Mouse (Mus musculus): ENCODE results near the gene Klhdc1. TPM values are rescaled to one million over a fixed set of nuclear protein-coding genes. Genes with fewer than 3 reads are reported as not detected.

The Klhdc1 gene
- polyA plus RNA-seq, 1 experiment from 2014 or later = 9.9 TPM

- no peak overlapping the region for H3K9ac ChIP-seq (replicated peaks; ENCODE audit: low read length)
- no peak overlapping the region for H3K4me3 ChIP-seq (ENCODE audit: low read length)
- no peaks in the 10 kb centered on the region for H3K9me3 ChIP-seq (ENCODE audit: low read length)
- peaks cover 20% of the 10 kb centered on the region for H3K4me1 ChIP-seq (ENCODE audit: insufficient read depth, low read length)
- no peak for ATAC-seq (ENCODE audit: low FRiP score, low TSS enrichment)
- H3K4me2 ChIP-seq (replicated peaks; ENCODE audit: low read depth, low read length) = no peak overlapping the region
- H3K36me3 ChIP-seq (ENCODE audit: insufficient read depth, low read length) = no peaks in the 10 kb centered on the region
- H3K27me3 ChIP-seq (ENCODE audit: insufficient read depth, low read length) = no peaks in the 10 kb centered on the region
- WGBS = 58% methylated on average over 2 of the region's 2 CpGs
- H3K27ac ChIP-seq (ENCODE audit: low read length) = no peak overlapping the region
Observed at GRCm38 (mm10) chr12:69293815-69294214, 52.8 kb downstream of the Klhdc1 start.

- 70% methylated on average over 2 of the region's 2 CpGs for WGBS
- peaks cover 28% of the 10 kb centered on the region for H3K4me1 ChIP-seq (ENCODE audit: insufficient read depth, low read length)
- H3K36me3 ChIP-seq (ENCODE audit: insufficient read depth, low read length) = no peaks in the 10 kb centered on the region
- H3K4me2 ChIP-seq (replicated peaks; ENCODE audit: low read depth, low read length) = no peak overlapping the region
- ATAC-seq (ENCODE audit: low FRiP score, low TSS enrichment) = no peak
- H3K4me3 ChIP-seq (ENCODE audit: low read length) = no peak overlapping the region
- H3K27me3 ChIP-seq (ENCODE audit: insufficient read depth, low read length) = no peaks in the 10 kb centered on the region
- H3K9ac ChIP-seq (replicated peaks; ENCODE audit: low read length) = no peak overlapping the region
- no peak overlapping the region for H3K27ac ChIP-seq (ENCODE audit: low read length)
- no peaks in the 10 kb centered on the region for H3K9me3 ChIP-seq (ENCODE audit: low read length)
Observed at GRCm38 (mm10) chr12:69294936-69295335, 54.0 kb downstream of the Klhdc1 start.

GRCm38 (mm10) chr12:69295651-69296050 lies 54.7 kb downstream of the Klhdc1 start:
- Histone ChIP-seq H3K9ac (replicated peaks; ENCODE audit: low read length) (peak overlapping the region; percentile 99), H3K4me2 (replicated peaks; ENCODE audit: low read depth, low read length) (peak overlapping the region; percentile 79), H3K27me3 (ENCODE audit: insufficient read depth, low read length) (no peaks in the 10 kb centered on the region), H3K4me3 (ENCODE audit: low read length) (peak overlapping the region; percentile 97), H3K36me3 (ENCODE audit: insufficient read depth, low read length) (0 out of 2 replicates have a peak, but pooled peaks cover 3% of the 10 kb centered on the region), H3K4me1 (ENCODE audit: insufficient read depth, low read length) (peaks cover 28% of the 10 kb centered on the region), H3K9me3 (ENCODE audit: low read length) (no peaks in the 10 kb centered on the region), H3K27ac (ENCODE audit: low read length) (peak overlapping the region; percentile 96; the same call in 1 of the 2 replicates)
- no peak for ATAC-seq (ENCODE audit: low FRiP score, low TSS enrichment)
- WGBS = 57% methylated on average over 4 of the region's 4 CpGs

GRCm38 (mm10) chr12:69296511-69297410 lies 55.8 kb downstream of the Klhdc1 start, which contains the start of gene Klhdc2:
Gene Klhdc2, plus strand, starts transcription at chr12:69296681.
- H3K9ac ChIP-seq (replicated peaks; ENCODE audit: low read length) = peak within 1 kb of the TSS; percentile 99
- H3K27me3 ChIP-seq (ENCODE audit: insufficient read depth, low read length) = no peaks in the 10 kb centered on the region
- ATAC-seq (ENCODE audit: low FRiP score, low TSS enrichment) = peak; percentile 96
- peaks cover 13% of the 10 kb centered on the region for H3K36me3 ChIP-seq (ENCODE audit: insufficient read depth, low read length)
- peaks cover 28% of the 10 kb centered on the region for H3K4me1 ChIP-seq (ENCODE audit: insufficient read depth, low read length)
- under 1% methylated on average over 98 of the region's 98 CpGs for WGBS
- H3K9me3 ChIP-seq (ENCODE audit: low read length) = no peaks in the 10 kb centered on the region
- H3K27ac ChIP-seq (ENCODE audit: low read length) = peak within 1 kb of the TSS; percentile 96
- peak within 1 kb of the TSS; percentile 97 for H3K4me3 ChIP-seq (ENCODE audit: low read length)
- H3K4me2 ChIP-seq (replicated peaks; ENCODE audit: low read depth, low read length) = peak within 1 kb of the TSS; percentile 79

- ATAC-seq (ENCODE audit: low FRiP score, low TSS enrichment) = no peak
- 16% methylated on average over 20 of the region's 20 CpGs for WGBS
- peak overlapping the region; percentile 96 for H3K27ac ChIP-seq (ENCODE audit: low read length)
Observed at GRCm38 (mm10) chr12:69297411-69298150, 56.6 kb downstream of the Klhdc1 start.

GRCm38 (mm10) chr12:69298281-69298680 lies 57.3 kb downstream of the Klhdc1 start:
- WGBS = 90% methylated on average over 4 of the region's 4 CpGs
- H3K9ac ChIP-seq (replicated peaks; ENCODE audit: low read length) = no peak overlapping the region
- peaks cover 28% of the 10 kb centered on the region for H3K36me3 ChIP-seq (ENCODE audit: insufficient read depth, low read length)
- no peaks in the 10 kb centered on the region for H3K9me3 ChIP-seq (ENCODE audit: low read length)
- no peak overlapping the region for H3K4me3 ChIP-seq (ENCODE audit: low read length)
- no peak overlapping the region for H3K27ac ChIP-seq (ENCODE audit: low read length)
- H3K4me1 ChIP-seq (ENCODE audit: insufficient read depth, low read length) = peaks cover 28% of the 10 kb centered on the region
- no peaks in the 10 kb centered on the region for H3K27me3 ChIP-seq (ENCODE audit: insufficient read depth, low read length)
- ATAC-seq (ENCODE audit: low FRiP score, low TSS enrichment) = no peak
- peak overlapping the region; percentile 79 for H3K4me2 ChIP-seq (replicated peaks; ENCODE audit: low read depth, low read length)

More at GRCm38 (mm10) chr12:69297411-69298150, 56.6 kb downstream of the Klhdc1 start:
- H3K36me3 ChIP-seq (ENCODE audit: insufficient read depth, low read length) = peaks cover 21% of the 10 kb centered on the region
- H3K27me3 ChIP-seq (ENCODE audit: insufficient read depth, low read length) = no peaks in the 10 kb centered on the region
- H3K4me2 ChIP-seq (replicated peaks; ENCODE audit: low read depth, low read length) = peak overlapping the region; percentile 79
- H3K9me3 ChIP-seq (ENCODE audit: low read length) = no peaks in the 10 kb centered on the region
- H3K4me1 ChIP-seq (ENCODE audit: insufficient read depth, low read length) = peaks cover 28% of the 10 kb centered on the region
- H3K4me3 ChIP-seq (ENCODE audit: low read length) = peak overlapping the region; percentile 97
- H3K9ac ChIP-seq (replicated peaks; ENCODE audit: low read length) = peak overlapping the region; percentile 99

- peak overlapping the region; percentile 26; the same call in 1 of the 2 replicates for H3K27ac ChIP-seq (ENCODE audit: low read length)
- peak overlapping the region; percentile 1; the same call in 1 of the 2 replicates for H3K4me3 ChIP-seq (ENCODE audit: low read length)
- H3K36me3 ChIP-seq (ENCODE audit: insufficient read depth, low read length) = peaks cover 35% of the 10 kb centered on the region
- ATAC-seq (ENCODE audit: low FRiP score, low TSS enrichment) = peak; percentile 47
- WGBS = 23% methylated on average over 12 of the region's 12 CpGs
- no peaks in the 10 kb centered on the region for H3K9me3 ChIP-seq (ENCODE audit: low read length)
- peak overlapping the region; percentile 43 for H3K4me2 ChIP-seq (replicated peaks; ENCODE audit: low read depth, low read length)
- H3K9ac ChIP-seq (replicated peaks; ENCODE audit: low read length) = peak overlapping the region; percentile 50; the same call in 1 of the 2 replicates
- H3K27me3 ChIP-seq (ENCODE audit: insufficient read depth, low read length) = no peaks in the 10 kb centered on the region
- peaks cover 28% of the 10 kb centered on the region for H3K4me1 ChIP-seq (ENCODE audit: insufficient read depth, low read length)
Observed at GRCm38 (mm10) chr12:69299231-69299630, 58.3 kb downstream of the Klhdc1 start.

- H3K9ac ChIP-seq (replicated peaks; ENCODE audit: low read length) = no peak overlapping the region
- H3K4me3 ChIP-seq (ENCODE audit: low read length) = no peak overlapping the region
- WGBS = 84% methylated on average over 3 of the region's 3 CpGs
- H3K27me3 ChIP-seq (ENCODE audit: insufficient read depth, low read length) = no peaks in the 10 kb centered on the region
- no peaks in the 10 kb centered on the region for H3K9me3 ChIP-seq (ENCODE audit: low read length)
- ATAC-seq (ENCODE audit: low FRiP score, low TSS enrichment) = no peak
- H3K4me2 ChIP-seq (replicated peaks; ENCODE audit: low read depth, low read length) = no peak overlapping the region
- H3K4me1 ChIP-seq (ENCODE audit: insufficient read depth, low read length) = peaks cover 28% of the 10 kb centered on the region
- H3K36me3 ChIP-seq (ENCODE audit: insufficient read depth, low read length) = peaks cover 39% of the 10 kb centered on the region
- H3K27ac ChIP-seq (ENCODE audit: low read length) = no peak overlapping the region
Observed at GRCm38 (mm10) chr12:69299831-69300230, 58.9 kb downstream of the Klhdc1 start.

GRCm38 (mm10) chr12:69300391-69300790 lies 59.4 kb downstream of the Klhdc1 start:
- Histone ChIP-seq H3K4me2 (replicated peaks; ENCODE audit: low read depth, low read length) (no peak overlapping the region), H3K4me1 (ENCODE audit: insufficient read depth, low read length) (peaks cover 28% of the 10 kb centered on the region), H3K27ac (ENCODE audit: low read length) (no peak overlapping the region), H3K9me3 (ENCODE audit: low read length) (no peaks in the 10 kb centered on the region), H3K27me3 (ENCODE audit: insufficient read depth, low read length) (no peaks in the 10 kb centered on the region), H3K9ac (replicated peaks; ENCODE audit: low read length) (no peak overlapping the region), H3K36me3 (ENCODE audit: insufficient read depth, low read length) (peaks cover 45% of the 10 kb centered on the region), H3K4me3 (ENCODE audit: low read length) (no peak overlapping the region)
- WGBS = 93% methylated on average over 2 of the region's 2 CpGs
- ATAC-seq (ENCODE audit: low FRiP score, low TSS enrichment) = no peak
